8 mouse cellular contexts compared by ENCODE assay signal in genomic region chr11:72564232-72564807, GRCm38 (mm10). TPM values are rescaled to one million over a fixed set of nuclear protein-coding genes. Genes with fewer than 3 reads are reported as not detected.
DNase-seq lines count a peak whose midpoint lies in the region; ATAC-seq and TF ChIP-seq lines count a peak whose summit lies in the region.

No protein-coding gene starts in this region.

- no peaks in the 10 kb centered on the region for H3K4me1 ChIP-seq in cerebellum, adult 2 months (ENCODE audit: control insufficient read depth, insufficient read depth, low read length)
- H3K4me1 ChIP-seq in heart, embryonic 16.5 days (ENCODE audit: control insufficient read depth, insufficient read depth, low read length) = no peaks in the 10 kb centered on the region; the same call in 1 of the 2 replicates

- no peaks in the 10 kb centered on the region for H3K27me3 ChIP-seq in cerebellum, adult 2 months (ENCODE audit: control insufficient read depth, insufficient read depth, low read length)
- H3K27me3 ChIP-seq in heart, embryonic 16.5 days (ENCODE audit: control insufficient read depth, insufficient read depth, low read length) = no peaks in the 10 kb centered on the region

- no peak; the same call in 1 of the 2 replicates for ATAC-seq in cerebellum, adult (ENCODE audit: insufficient number of reproducible peaks, low FRiP score, low TSS enrichment)
- no peak for ATAC-seq in heart, embryonic 16.5 days (replicated peaks; ENCODE audit: extremely low read depth, insufficient read depth, low FRiP score)

- H3K27ac ChIP-seq in cerebellum, adult 2 months (ENCODE audit: insufficient read depth, low read length) = no peak overlapping the region
- no peak overlapping the region for H3K27ac ChIP-seq in heart, embryonic 16.5 days (ENCODE audit: low read length)

- peak overlapping the region; percentile 40; the same call in 1 of the 2 replicates for H3K9ac ChIP-seq in heart, embryonic 16.5 days (ENCODE audit: low read length)

- TF ChIP-seq CTCF in cerebellum, adult 2 months (IDR thresholded peaks at IDR 0.05; ENCODE audit: borderline replicate concordance, insufficient read depth, low read depth, low read length) = peak; percentile 44; the same call in 1 of the 2 replicates

- intact Hi-C loops in left cerebral cortex, postnatal 14 days (cut with DNase I) = loop anchor here (5.0 kb wide), 3 partner anchors 122 to 342 kb away; partner anchors contain the start of gene Mybbp1a

- no peaks in the 10 kb centered on the region for H3K36me3 ChIP-seq in heart, embryonic 16.5 days (ENCODE audit: control insufficient read depth, insufficient read depth)

- H3K4me3 ChIP-seq in cerebellum, adult 2 months (replicated peaks; ENCODE audit: insufficient read depth, low read depth, low read length) = no peak overlapping the region
- no peak overlapping the region for H3K4me3 ChIP-seq in heart, embryonic 16.5 days (ENCODE audit: low read length)

- no peak for TF ChIP-seq POLR2A in cerebellum, adult 2 months (IDR thresholded peaks at IDR 0.05; ENCODE audit: borderline replicate concordance, insufficient read depth, low read length)

- peak in 1 of 2 experiments; percentile 23 for DNase-seq in cerebellum, adult 2 months
- DNase-seq in thymus, postnatal 4 days = peak; percentile 14
- no peak for DNase-seq in thymus, postnatal 10 days (ENCODE audit: low spot score in 2 of 2)
- peak; percentile 65 to 79 for DNase-seq in left cerebral cortex, postnatal 14 days (ENCODE audit: low spot score in 2 of 2)
- peak; percentile 39 for DNase-seq in naive thymus-derived CD4-positive, alpha-beta T cell, adult 2 months (ENCODE audit: low read depth)
- DNase-seq in gastrocnemius, postnatal 10 days = no peak

- no peak overlapping the region for H3K4me2 ChIP-seq in heart, embryonic 16.5 days (ENCODE audit: low read depth, low read length)

- H3K9me3 ChIP-seq in heart, embryonic 16.5 days (replicated peaks; ENCODE audit: control insufficient read depth, low read length) = no peaks in the 10 kb centered on the region

- 19% methylated on average over 6 of the region's 6 CpGs for WGBS in cerebellum, adult 2 months
- WGBS in heart, embryonic 16.5 days = 18% methylated on average over 6 of the region's 6 CpGs

RNA-seq across cellular contexts. Expression of gene Spns3, which starts 14.0 kb away (rescaled TPM):
- 0.63 and 0.84 TPM in 2 replicates for polyA plus RNA-seq in cerebellum, adult 2 months (2012; rRNA removed)
- polyA plus RNA-seq in heart, embryonic 16.5 days (2015; fragmentation: Nextera tagmentation; extraction: Ambion mirVana) = 0.54 and 1.0 TPM in 2 replicates
- under 1 TPM; 0.13 to 0.23 TPM for total RNA-seq in left cerebral cortex, postnatal 14 days (2021)
- under 1 TPM; 0.21 to 0.63 TPM for total RNA-seq in gastrocnemius, postnatal 10 days (2021)

RNA-seq across cellular contexts. Expression of gene Ube2g1, which starts 42.8 kb away (rescaled TPM):
- 41.3 and 44.5 TPM in 2 replicates for polyA plus RNA-seq in cerebellum, adult 2 months (2012; rRNA removed)
- 59.2 and 67.2 TPM in 2 replicates for polyA plus RNA-seq in heart, embryonic 16.5 days (2015; fragmentation: Nextera tagmentation; extraction: Ambion mirVana)
- total RNA-seq in left cerebral cortex, postnatal 14 days (2021) = 10 to 100 TPM; 54.1 to 60.1 TPM
- total RNA-seq in gastrocnemius, postnatal 10 days (2021) = 10 to 100 TPM; 47.7 to 48.6 TPM

Comparison
In these comparisons a context has a peak if more than half of its experiments do, and no peak if none do; other contexts are left out.
1. DNase-seq: peak in thymus, postnatal 4 days (single experiment), left cerebral cortex, postnatal 14 days (2 of 2) and naive thymus-derived CD4-positive, alpha-beta T cell, adult 2 months (single experiment); none in thymus, postnatal 10 days (0 of 2) and gastrocnemius, postnatal 10 days (single experiment).